Mouse (Mus musculus): ENCODE measurements at regions not wholly inside any gene's neighbourhood (a gene's known extent, or its start where the extent isn't known, plus 50 kb on each side); places are given as distances from the start of the nearest gene placed in this dataset.

GRCm38 (mm10) chr15:93189266-93189855 lies 85.6 kb downstream of the Gxylt1 start:
- Histone ChIP-seq H3K4me3 (replicated peaks; ENCODE audit: low read length) (no peak overlapping the region), H3K36me3 (replicated peaks; ENCODE audit: control insufficient read depth, insufficient read depth) (no peaks in the 10 kb centered on the region), H3K4me1 (replicated peaks; ENCODE audit: control insufficient read depth, insufficient read depth, low read length) (no peaks in the 10 kb centered on the region), H3K27me3 (ENCODE audit: control insufficient read depth, insufficient read depth, low read length) (no peaks in the 10 kb centered on the region), H3K27ac (no peak overlapping the region), H3K9ac (no peak overlapping the region), H3K9me3 (ENCODE audit: control insufficient read depth, low read length) (0 out of 2 replicates have a peak, but pooled peaks cover 6% of the 10 kb centered on the region), H3K4me2 (replicated peaks) (no peak overlapping the region)
- 94% methylated on average over 7 of the region's 7 CpGs for WGBS
- DNase-seq (ENCODE audit: low spot score) (no peak), ATAC-seq (ENCODE audit: low FRiP score) (no peak)

GRCm38 (mm10) chr15:93176221-93176620 lies 98.8 kb downstream of the Gxylt1 start:
- Histone ChIP-seq H3K27me3 (ENCODE audit: control insufficient read depth, insufficient read depth, low read length) (no peaks in the 10 kb centered on the region), H3K9me3 (ENCODE audit: control insufficient read depth, low read length) (no peaks in the 10 kb centered on the region), H3K4me2 (replicated peaks) (no peak overlapping the region), H3K27ac (no peak overlapping the region), H3K36me3 (replicated peaks; ENCODE audit: control insufficient read depth, insufficient read depth) (no peaks in the 10 kb centered on the region), H3K9ac (no peak overlapping the region), H3K4me1 (replicated peaks; ENCODE audit: control insufficient read depth, insufficient read depth, low read length) (no peaks in the 10 kb centered on the region), H3K4me3 (replicated peaks; ENCODE audit: low read length) (no peak overlapping the region)
- no peak for DNase-seq (ENCODE audit: low spot score)
- WGBS: 80% methylated on average over 5 of the region's 5 CpGs
- no peak for ATAC-seq (ENCODE audit: low FRiP score)

- H3K9ac ChIP-seq: no peak overlapping the region
- H3K4me1 ChIP-seq (replicated peaks; ENCODE audit: control insufficient read depth, insufficient read depth, low read length): no peaks in the 10 kb centered on the region
- no peaks in the 10 kb centered on the region for H3K9me3 ChIP-seq (ENCODE audit: control insufficient read depth, low read length)
- no peak overlapping the region for H3K4me3 ChIP-seq (replicated peaks; ENCODE audit: low read length)
- H3K36me3 ChIP-seq (replicated peaks; ENCODE audit: control insufficient read depth, insufficient read depth): no peaks in the 10 kb centered on the region
- no peaks in the 10 kb centered on the region for H3K27me3 ChIP-seq (ENCODE audit: control insufficient read depth, insufficient read depth, low read length)
- no peak overlapping the region for H3K27ac ChIP-seq
- ATAC-seq (ENCODE audit: low FRiP score): no peak
- no peak overlapping the region for H3K4me2 ChIP-seq (replicated peaks)
- 79% methylated on average over 3 of the region's 3 CpGs for WGBS
- DNase-seq (ENCODE audit: low spot score): no peak
Observed at GRCm38 (mm10) chr15:93168784-93169183, 106.2 kb downstream of the Gxylt1 start.

GRCm38 (mm10) chr15:93167451-93167850 lies 107.5 kb downstream of the Gxylt1 start:
- Histone ChIP-seq H3K27me3 (ENCODE audit: control insufficient read depth, insufficient read depth, low read length) (no peaks in the 10 kb centered on the region), H3K27ac (no peak overlapping the region), H3K36me3 (replicated peaks; ENCODE audit: control insufficient read depth, insufficient read depth) (no peaks in the 10 kb centered on the region), H3K4me1 (replicated peaks; ENCODE audit: control insufficient read depth, insufficient read depth, low read length) (peaks cover 1% of the 10 kb centered on the region; the same call in 1 of the 2 replicates), H3K9ac (no peak overlapping the region), H3K4me2 (replicated peaks) (no peak overlapping the region), H3K4me3 (replicated peaks; ENCODE audit: low read length) (no peak overlapping the region), H3K9me3 (ENCODE audit: control insufficient read depth, low read length) (no peaks in the 10 kb centered on the region)
- ATAC-seq (ENCODE audit: low FRiP score) (no peak), DNase-seq (ENCODE audit: low spot score) (no peak)
- WGBS: 87% methylated on average over 9 of the region's 9 CpGs

GRCm38 (mm10) chr15:93161924-93162910 lies 112.8 kb downstream of the Gxylt1 start:
- Histone ChIP-seq H3K4me3 (replicated peaks; ENCODE audit: low read length) (no peak overlapping the region), H3K9ac (no peak overlapping the region), H3K4me1 (replicated peaks; ENCODE audit: control insufficient read depth, insufficient read depth, low read length) (peaks cover 11% of the 10 kb centered on the region), H3K9me3 (ENCODE audit: control insufficient read depth, low read length) (no peaks in the 10 kb centered on the region), H3K27me3 (ENCODE audit: control insufficient read depth, insufficient read depth, low read length) (no peaks in the 10 kb centered on the region), H3K4me2 (replicated peaks) (peak overlapping the region; percentile 36), H3K27ac (peak overlapping the region; percentile 59), H3K36me3 (replicated peaks; ENCODE audit: control insufficient read depth, insufficient read depth) (no peaks in the 10 kb centered on the region)
- peak; percentile 38 for DNase-seq (ENCODE audit: low spot score)
- ATAC-seq (ENCODE audit: low FRiP score): peak; percentile 24; the same call in 1 of the 2 replicates
- 51% methylated on average over 25 of the region's 25 CpGs for WGBS

- 44% methylated on average over 7 of the region's 7 CpGs for WGBS
- no peaks in the 10 kb centered on the region for H3K36me3 ChIP-seq (replicated peaks; ENCODE audit: control insufficient read depth, insufficient read depth)
- peak overlapping the region; percentile 59 for H3K27ac ChIP-seq
- DNase-seq (ENCODE audit: low spot score) (peak; percentile 55), ATAC-seq (ENCODE audit: low FRiP score) (no peak)
- peak overlapping the region; percentile 36; the same call in 1 of the 2 replicates for H3K4me2 ChIP-seq (replicated peaks)
- no peak overlapping the region for H3K9ac ChIP-seq
- H3K4me3 ChIP-seq (replicated peaks; ENCODE audit: low read length): no peak overlapping the region
- H3K27me3 ChIP-seq (ENCODE audit: control insufficient read depth, insufficient read depth, low read length): no peaks in the 10 kb centered on the region
- H3K9me3 ChIP-seq (ENCODE audit: control insufficient read depth, low read length): no peaks in the 10 kb centered on the region
- peaks cover 11% of the 10 kb centered on the region for H3K4me1 ChIP-seq (replicated peaks; ENCODE audit: control insufficient read depth, insufficient read depth, low read length)
Observed at GRCm38 (mm10) chr15:93161329-93161728, 113.7 kb downstream of the Gxylt1 start.

GRCm38 (mm10) chr15:93155756-93156155 lies 119.2 kb downstream of the Gxylt1 start:
- H3K4me3 ChIP-seq (replicated peaks; ENCODE audit: low read length): no peak overlapping the region
- no peaks in the 10 kb centered on the region; the same call in 1 of the 2 replicates for H3K4me1 ChIP-seq (replicated peaks; ENCODE audit: control insufficient read depth, insufficient read depth, low read length)
- no peak for DNase-seq (ENCODE audit: low spot score)
- H3K9ac ChIP-seq: no peak overlapping the region
- H3K36me3 ChIP-seq (replicated peaks; ENCODE audit: control insufficient read depth, insufficient read depth): no peaks in the 10 kb centered on the region
- no peak overlapping the region for H3K27ac ChIP-seq
- H3K4me2 ChIP-seq (replicated peaks): no peak overlapping the region
- 77% methylated on average over 3 of the region's 3 CpGs for WGBS
- H3K27me3 ChIP-seq (ENCODE audit: control insufficient read depth, insufficient read depth, low read length): no peaks in the 10 kb centered on the region
- ATAC-seq (ENCODE audit: low FRiP score): peak; percentile 40; the same call in 1 of the 2 replicates
- H3K9me3 ChIP-seq (ENCODE audit: control insufficient read depth, low read length): no peaks in the 10 kb centered on the region

GRCm38 (mm10) chr15:93154022-93154421 lies 121.0 kb downstream of the Gxylt1 start:
- H3K27ac ChIP-seq: no peak overlapping the region
- no peak overlapping the region for H3K9ac ChIP-seq
- DNase-seq (ENCODE audit: low spot score) (no peak), ATAC-seq (ENCODE audit: low FRiP score) (no peak)
- no peaks in the 10 kb centered on the region; the same call in 1 of the 2 replicates for H3K4me1 ChIP-seq (replicated peaks; ENCODE audit: control insufficient read depth, insufficient read depth, low read length)
- no peak overlapping the region for H3K4me2 ChIP-seq (replicated peaks)
- H3K27me3 ChIP-seq (ENCODE audit: control insufficient read depth, insufficient read depth, low read length): no peaks in the 10 kb centered on the region
- WGBS: 57% methylated on average over 4 of the region's 4 CpGs
- H3K4me3 ChIP-seq (replicated peaks; ENCODE audit: low read length): no peak overlapping the region
- H3K36me3 ChIP-seq (replicated peaks; ENCODE audit: control insufficient read depth, insufficient read depth): no peaks in the 10 kb centered on the region
- no peaks in the 10 kb centered on the region for H3K9me3 ChIP-seq (ENCODE audit: control insufficient read depth, low read length)

- 0 out of 2 replicates have a peak, but pooled peaks cover 4% of the 10 kb centered on the region for H3K4me1 ChIP-seq (replicated peaks; ENCODE audit: control insufficient read depth, insufficient read depth, low read length)
- no peaks in the 10 kb centered on the region for H3K9me3 ChIP-seq (ENCODE audit: control insufficient read depth, low read length)
- no peak overlapping the region for H3K4me3 ChIP-seq (replicated peaks; ENCODE audit: low read length)
- WGBS: 95% methylated on average over 9 of the region's 9 CpGs
- no peaks in the 10 kb centered on the region for H3K27me3 ChIP-seq (ENCODE audit: control insufficient read depth, insufficient read depth, low read length)
- no peak overlapping the region for H3K9ac ChIP-seq
- H3K4me2 ChIP-seq (replicated peaks): no peak overlapping the region
- ATAC-seq (ENCODE audit: low FRiP score) (no peak), DNase-seq (ENCODE audit: low spot score) (no peak)
- no peak overlapping the region for H3K27ac ChIP-seq
- no peaks in the 10 kb centered on the region for H3K36me3 ChIP-seq (replicated peaks; ENCODE audit: control insufficient read depth, insufficient read depth)
Observed at GRCm38 (mm10) chr15:93144899-93145298, 130.1 kb downstream of the Gxylt1 start.
